Mouse (Mus musculus) liver, adult 2 months (tissue): ENCODE data around the gene Ppfia3.

Experiments
- CTCF ChIP-seq: fragments of 200-500 bp; IDR thresholded peaks from 2 replicates; pipeline ENCODE4 v1.5.1; 2011; ENCODE audit warnings: low read depth, low read length, control low read depth
- POLR2A ChIP-seq: fragments of 200-500 bp; IDR thresholded peaks from 2 replicates; pipeline ENCODE4 v1.6.1; 2011; ENCODE audit warnings: low read length, control low read depth; ENCODE audit not compliant: insufficient read depth; ENCODE audit errors: extremely low read depth

DNA sequence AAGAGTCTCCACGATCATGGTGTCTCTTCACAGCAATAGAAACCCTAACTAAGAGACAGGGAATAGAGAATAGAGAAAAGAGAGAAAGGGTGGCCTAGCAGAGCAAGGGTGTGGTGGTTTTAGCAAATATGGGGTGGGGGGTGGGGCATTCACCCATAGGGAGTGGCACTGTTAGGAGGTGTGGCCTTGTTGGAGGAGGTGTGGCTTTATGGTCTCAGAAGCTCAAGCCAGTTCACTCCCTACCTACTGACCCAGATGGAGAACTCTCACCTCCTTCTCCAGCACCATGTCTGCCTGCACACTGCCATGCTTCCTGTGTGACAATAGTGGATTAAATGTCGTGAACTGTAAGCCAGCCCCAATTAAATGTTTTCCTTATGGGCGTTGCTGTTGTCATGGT is 69.3 kb downstream of the Ppfia3 start:
- TF ChIP-seq CTCF (no peak), POLR2A (no peak)
